Mouse (Mus musculus): ENCODE results near the gene Ccdc159. TPM values are rescaled to one million over a fixed set of nuclear protein-coding genes. Genes with fewer than 3 reads are reported as not detected.

Ccdc159 gene
- polyA plus RNA-seq, 1 experiment from 2014 or later = 3.5 TPM

DNA sequence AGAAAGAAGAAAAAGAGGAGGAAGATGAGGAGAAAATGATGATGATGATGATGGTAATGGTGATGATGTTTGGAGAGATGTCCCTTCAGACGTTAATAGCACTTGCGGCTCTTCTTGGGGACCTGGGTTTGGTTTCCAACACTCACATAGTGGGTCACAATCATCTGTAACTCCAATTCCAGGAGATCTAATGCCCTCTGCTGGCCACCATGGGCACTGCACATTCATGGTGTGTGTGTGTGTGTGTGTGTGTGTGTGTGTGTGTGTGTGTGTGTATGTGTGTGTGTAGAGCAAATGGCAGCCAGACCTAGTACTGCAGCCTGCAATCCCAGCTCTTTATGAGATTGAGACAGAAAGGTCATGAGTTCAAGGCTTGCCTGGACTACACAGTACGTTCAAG is 24.7 kb downstream of the Ccdc159 start:
- 85% methylated on average over 3 of the region's 3 CpGs for WGBS
- H3K36me3 ChIP-seq (ENCODE audit: control insufficient read depth, insufficient read depth, low read length) = no peaks in the 10 kb centered on the region
- ATAC-seq (ENCODE audit: insufficient number of reproducible peaks, low FRiP score, low TSS enrichment, low read depth) (no peak), DNase-seq (ENCODE audit: low spot score) (no peak)
- no peak overlapping the region for H3K27ac ChIP-seq (replicated peaks; ENCODE audit: low read depth, low read length)
- no peak overlapping the region for H3K9ac ChIP-seq (ENCODE audit: low read length)
- H3K27me3 ChIP-seq (ENCODE audit: control insufficient read depth, insufficient read depth, low read length) = peaks cover 11% of the 10 kb centered on the region
- 0 out of 2 replicates have a peak, but pooled peaks cover 5% of the 10 kb centered on the region for H3K4me1 ChIP-seq (ENCODE audit: control insufficient read depth, insufficient read depth, low read length)
- no peak overlapping the region for H3K4me2 ChIP-seq (ENCODE audit: low read depth, severe bottlenecking)
- H3K4me3 ChIP-seq (ENCODE audit: low read depth, low read length) = no peak overlapping the region
- no peaks in the 10 kb centered on the region for H3K9me3 ChIP-seq (ENCODE audit: control insufficient read depth, low read length)

DNA sequence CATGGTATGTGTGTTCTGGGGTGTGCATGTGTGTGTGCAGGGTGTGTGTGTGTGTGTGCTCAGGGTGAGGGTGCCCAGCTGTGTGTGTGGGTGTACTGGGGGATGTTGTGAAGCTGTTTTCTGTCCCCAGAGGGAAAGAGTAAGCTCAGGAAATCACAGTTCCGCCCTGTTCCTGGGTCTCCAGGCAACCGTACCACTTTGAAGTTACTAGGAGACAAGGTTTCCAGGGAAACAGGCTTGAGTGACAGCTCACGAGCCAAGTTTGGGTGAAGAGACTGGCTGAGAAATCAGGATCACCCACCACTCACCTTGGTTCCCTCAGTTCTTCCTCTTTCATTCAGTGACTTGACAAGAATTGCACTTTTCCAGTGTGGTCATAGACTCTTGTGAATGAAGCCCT is 26.3 kb downstream of the Ccdc159 start:
- ATAC-seq (ENCODE audit: insufficient number of reproducible peaks, low FRiP score, low TSS enrichment, low read depth) (no peak), DNase-seq (ENCODE audit: low spot score) (no peak)
- WGBS = 15% methylated on average over 3 of the region's 3 CpGs

GRCm38 (mm10) chr9:21954635-21955034 is 27.4 kb downstream of the Ccdc159 start:
- H3K4me1 ChIP-seq (ENCODE audit: control insufficient read depth, insufficient read depth, low read length) = no peaks in the 10 kb centered on the region
- peaks cover 3% of the 10 kb centered on the region; the same call in 1 of the 2 replicates for H3K36me3 ChIP-seq (ENCODE audit: control insufficient read depth, insufficient read depth, low read length)
- no peak overlapping the region for H3K27ac ChIP-seq (replicated peaks; ENCODE audit: low read depth, low read length)
- 85% methylated on average over 3 of the region's 3 CpGs for WGBS
- H3K4me3 ChIP-seq (ENCODE audit: low read depth, low read length) = no peak overlapping the region
- no peak overlapping the region for H3K4me2 ChIP-seq (ENCODE audit: low read depth, severe bottlenecking)
- ATAC-seq (ENCODE audit: insufficient number of reproducible peaks, low FRiP score, low TSS enrichment, low read depth) = no peak
- H3K9me3 ChIP-seq (ENCODE audit: control insufficient read depth, low read length) = no peaks in the 10 kb centered on the region
- H3K9ac ChIP-seq (ENCODE audit: low read length) = no peak overlapping the region
- no peak for DNase-seq (ENCODE audit: low spot score)
- peaks cover 2% of the 10 kb centered on the region; the same call in 1 of the 2 replicates for H3K27me3 ChIP-seq (ENCODE audit: control insufficient read depth, insufficient read depth, low read length)

More for the DNA sequence above, 26.3 kb downstream of the Ccdc159 start:
- Histone ChIP-seq H3K27ac (replicated peaks; ENCODE audit: low read depth, low read length) (no peak overlapping the region), H3K9ac (ENCODE audit: low read length) (no peak overlapping the region), H3K36me3 (ENCODE audit: control insufficient read depth, insufficient read depth, low read length) (peaks cover 3% of the 10 kb centered on the region; the same call in 1 of the 2 replicates), H3K4me1 (ENCODE audit: control insufficient read depth, insufficient read depth, low read length) (no peaks in the 10 kb centered on the region), H3K27me3 (ENCODE audit: control insufficient read depth, insufficient read depth, low read length) (no peaks in the 10 kb centered on the region), H3K4me3 (ENCODE audit: low read depth, low read length) (no peak overlapping the region), H3K9me3 (ENCODE audit: control insufficient read depth, low read length) (no peaks in the 10 kb centered on the region), H3K4me2 (ENCODE audit: low read depth, severe bottlenecking) (no peak overlapping the region)

- 3% methylated on average over 18 of the region's 18 CpGs for WGBS
- Histone ChIP-seq H3K27me3 (ENCODE audit: control insufficient read depth, insufficient read depth, low read length) (peaks cover 3% of the 10 kb centered on the region), H3K36me3 (ENCODE audit: control insufficient read depth, insufficient read depth, low read length) (peaks cover 6% of the 10 kb centered on the region; the same call in 1 of the 2 replicates), H3K4me3 (ENCODE audit: low read depth, low read length) (peak overlapping the region; percentile 73), H3K9ac (ENCODE audit: low read length) (peak overlapping the region; percentile 58), H3K4me1 (ENCODE audit: control insufficient read depth, insufficient read depth, low read length) (no peaks in the 10 kb centered on the region), H3K27ac (replicated peaks; ENCODE audit: low read depth, low read length) (peak overlapping the region; percentile 70; the same call in 1 of the 2 replicates), H3K9me3 (ENCODE audit: control insufficient read depth, low read length) (no peaks in the 10 kb centered on the region), H3K4me2 (ENCODE audit: low read depth, severe bottlenecking) (peak overlapping the region; percentile 61)
- no peak for DNase-seq (ENCODE audit: low spot score)
- ATAC-seq (ENCODE audit: insufficient number of reproducible peaks, low FRiP score, low TSS enrichment, low read depth) = peak; percentile 45
These were observed 27.9 kb downstream of the Ccdc159 start for GRCm38 (mm10) chr9:21955225-21955569.

DNA sequence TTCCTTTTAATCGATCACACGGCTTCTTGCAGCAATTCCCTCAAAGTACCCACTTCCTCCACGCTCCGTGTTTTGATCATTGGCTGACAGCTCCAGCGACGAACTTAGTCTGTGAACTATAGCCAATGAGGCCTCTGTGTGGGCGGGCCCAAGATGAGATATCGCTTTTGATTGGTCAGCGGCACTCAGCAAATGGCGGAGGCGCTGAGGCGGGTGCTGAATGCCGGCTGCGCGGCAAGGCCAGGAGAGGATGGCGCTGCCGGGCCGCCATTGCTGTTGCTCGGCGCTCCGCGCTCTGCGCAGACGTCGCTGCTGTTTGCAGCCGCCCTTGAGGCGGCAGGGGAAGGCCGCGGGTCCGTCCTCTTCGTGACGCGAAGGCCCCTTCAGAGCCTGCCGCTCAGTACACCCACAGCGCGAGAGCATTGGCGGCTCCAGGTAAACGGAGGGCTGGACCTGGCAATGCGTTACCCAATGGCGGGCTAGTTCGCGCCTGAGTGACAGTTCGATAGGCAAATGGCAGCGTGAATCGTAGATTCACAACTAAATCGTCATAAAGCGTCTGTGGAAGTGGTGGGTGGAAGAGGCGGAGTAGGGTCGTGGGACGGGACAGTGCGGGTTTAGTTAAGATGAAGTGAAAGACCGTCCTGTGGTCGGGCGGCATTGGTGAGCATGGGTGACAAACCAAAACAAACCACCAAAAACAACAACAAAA is 28.5 kb downstream of the Ccdc159 start, which contains the start of gene Swsap1:
Swsap1 (plus strand) TSS at position 186 of the 712 bp plus-strand sequence.
- H3K27me3 ChIP-seq (ENCODE audit: control insufficient read depth, insufficient read depth, low read length) = peaks cover 9% of the 10 kb centered on the region
- DNase-seq (ENCODE audit: low spot score) (peak; percentile 97), ATAC-seq (ENCODE audit: insufficient number of reproducible peaks, low FRiP score, low TSS enrichment, low read depth) (peak; percentile 96)
- H3K9me3 ChIP-seq (ENCODE audit: control insufficient read depth, low read length) = no peaks in the 10 kb centered on the region
- peak within 1 kb of the TSS; percentile 76 for H3K9ac ChIP-seq (ENCODE audit: low read length)
- under 1% methylated on average over 54 of the region's 54 CpGs for WGBS
- 0 out of 2 replicates have a peak, but pooled peaks cover 4% of the 10 kb centered on the region for H3K4me1 ChIP-seq (ENCODE audit: control insufficient read depth, insufficient read depth, low read length)
- peak within 1 kb of the TSS; percentile 73 for H3K4me3 ChIP-seq (ENCODE audit: low read depth, low read length)
- peak within 1 kb of the TSS; percentile 70; the same call in 1 of the 2 replicates for H3K27ac ChIP-seq (replicated peaks; ENCODE audit: low read depth, low read length)
- H3K36me3 ChIP-seq (ENCODE audit: control insufficient read depth, insufficient read depth, low read length) = peaks cover 6% of the 10 kb centered on the region; the same call in 1 of the 2 replicates
- peak within 1 kb of the TSS; percentile 61 for H3K4me2 ChIP-seq (ENCODE audit: low read depth, severe bottlenecking)

- H3K27me3 ChIP-seq (ENCODE audit: control insufficient read depth, insufficient read depth, low read length) = peaks cover 34% of the 10 kb centered on the region
- 80% methylated on average over 5 of the region's 5 CpGs for WGBS
These were observed 31.1 kb downstream of the Ccdc159 start for GRCm38 (mm10) chr9:21958372-21958771.

DNA sequence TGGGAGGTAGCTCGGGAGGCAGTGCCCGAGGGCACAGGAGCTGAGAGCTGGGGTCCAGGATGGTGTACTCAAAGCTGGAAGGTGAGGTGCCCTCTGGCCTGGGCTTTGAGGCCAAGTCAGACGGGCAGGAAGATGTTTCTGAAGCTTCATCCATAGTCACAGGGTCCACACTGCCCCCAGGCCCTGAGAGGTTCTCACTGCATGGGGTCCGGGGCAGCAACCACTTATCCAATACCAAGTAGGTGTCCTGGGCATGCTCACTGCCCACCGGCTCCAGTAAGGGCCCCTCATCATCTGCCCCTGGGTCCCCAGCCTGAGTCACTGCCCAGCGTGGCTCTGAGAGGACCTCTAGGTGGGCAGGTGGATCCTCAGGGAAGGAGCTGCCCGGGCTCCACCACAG is 32.0 kb downstream of the Ccdc159 start:
- Histone ChIP-seq H3K27ac (replicated peaks; ENCODE audit: low read depth, low read length) (no peak overlapping the region), H3K4me3 (ENCODE audit: low read depth, low read length) (no peak overlapping the region), H3K9ac (ENCODE audit: low read length) (no peak overlapping the region), H3K27me3 (ENCODE audit: control insufficient read depth, insufficient read depth, low read length) (peaks cover 36% of the 10 kb centered on the region), H3K9me3 (ENCODE audit: control insufficient read depth, low read length) (no peaks in the 10 kb centered on the region), H3K36me3 (ENCODE audit: control insufficient read depth, insufficient read depth, low read length) (peaks cover 6% of the 10 kb centered on the region; the same call in 1 of the 2 replicates), H3K4me1 (ENCODE audit: control insufficient read depth, insufficient read depth, low read length) (0 out of 2 replicates have a peak, but pooled peaks cover 10% of the 10 kb centered on the region), H3K4me2 (ENCODE audit: low read depth, severe bottlenecking) (no peak overlapping the region)
- DNase-seq (ENCODE audit: low spot score) (no peak), ATAC-seq (ENCODE audit: insufficient number of reproducible peaks, low FRiP score, low TSS enrichment, low read depth) (no peak)
- 88% methylated on average over 7 of the region's 7 CpGs for WGBS

More at GRCm38 (mm10) chr9:21958372-21958771, 31.1 kb downstream of the Ccdc159 start:
- ATAC-seq (ENCODE audit: insufficient number of reproducible peaks, low FRiP score, low TSS enrichment, low read depth) (no peak), DNase-seq (ENCODE audit: low spot score) (no peak)
- Histone ChIP-seq H3K4me1 (ENCODE audit: control insufficient read depth, insufficient read depth, low read length) (0 out of 2 replicates have a peak, but pooled peaks cover 10% of the 10 kb centered on the region), H3K9ac (ENCODE audit: low read length) (no peak overlapping the region), H3K27ac (replicated peaks; ENCODE audit: low read depth, low read length) (no peak overlapping the region), H3K36me3 (ENCODE audit: control insufficient read depth, insufficient read depth, low read length) (peaks cover 6% of the 10 kb centered on the region; the same call in 1 of the 2 replicates), H3K9me3 (ENCODE audit: control insufficient read depth, low read length) (no peaks in the 10 kb centered on the region), H3K4me3 (ENCODE audit: low read depth, low read length) (no peak overlapping the region), H3K4me2 (ENCODE audit: low read depth, severe bottlenecking) (no peak overlapping the region)

DNA sequence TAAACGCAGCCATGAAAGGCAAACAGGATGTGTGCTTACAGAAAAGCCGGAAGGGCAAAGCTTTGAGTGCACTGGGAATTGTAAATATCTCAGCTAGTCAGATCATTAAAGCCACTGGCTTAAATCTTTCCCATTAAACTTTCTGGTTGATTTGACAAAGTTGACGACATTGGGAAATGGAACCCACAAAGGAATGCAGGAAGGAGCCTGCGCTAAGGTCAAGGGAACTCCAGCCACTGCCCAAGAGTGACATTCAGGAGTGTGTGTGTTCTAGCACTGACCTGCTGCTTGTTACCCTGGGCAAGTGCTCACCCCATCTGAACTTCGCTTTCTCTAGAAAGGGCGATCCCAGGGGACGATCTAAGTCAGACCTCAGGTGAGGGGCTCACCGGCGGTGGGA is 32.9 kb downstream of the Ccdc159 start:
- peaks cover 36% of the 10 kb centered on the region for H3K27me3 ChIP-seq (ENCODE audit: control insufficient read depth, insufficient read depth, low read length)
- DNase-seq (ENCODE audit: low spot score) (no peak), ATAC-seq (ENCODE audit: insufficient number of reproducible peaks, low FRiP score, low TSS enrichment, low read depth) (no peak)
- no peaks in the 10 kb centered on the region for H3K9me3 ChIP-seq (ENCODE audit: control insufficient read depth, low read length)
- H3K4me2 ChIP-seq (ENCODE audit: low read depth, severe bottlenecking) = peak overlapping the region; percentile 22; the same call in 1 of the 2 replicates
- no peak overlapping the region for H3K4me3 ChIP-seq (ENCODE audit: low read depth, low read length)
- H3K36me3 ChIP-seq (ENCODE audit: control insufficient read depth, insufficient read depth, low read length) = peaks cover 6% of the 10 kb centered on the region; the same call in 1 of the 2 replicates
- 0 out of 2 replicates have a peak, but pooled peaks cover 10% of the 10 kb centered on the region for H3K4me1 ChIP-seq (ENCODE audit: control insufficient read depth, insufficient read depth, low read length)
- H3K27ac ChIP-seq (replicated peaks; ENCODE audit: low read depth, low read length) = no peak overlapping the region
- WGBS = 44% methylated on average over 9 of the region's 9 CpGs
- no peak overlapping the region for H3K9ac ChIP-seq (ENCODE audit: low read length)

Measured in limb, embryonic 11.5 days (tissue).